Mouse (Mus musculus) forebrain, embryonic 12.5 days (tissue): ENCODE measurements at regions not wholly inside any gene's neighbourhood (a gene's known extent, or its start where the extent isn't known, plus 50 kb on each side); places are given as distances from the start of the nearest gene placed in this dataset.

Source experiments
- ATAC-seq: fragments of 200-750 bp; cut with Nextera tagmentation; 2 replicates; pipeline ENCODE4 v1.8.0; 2017; ENCODE audit warnings: moderate TSS enrichment; ENCODE audit not compliant: low FRiP score
- H3K27ac ChIP-seq: fragments of 300-500 bp; sonication (generic); 2 replicates; pipeline ENCODE4 v1.5.1; 2016; ENCODE audit warnings: mild to moderate bottlenecking
- H3K27me3 ChIP-seq: fragments of 300-500 bp; sonication (generic); 2 replicates; pipeline ENCODE4 v1.6.1; 2016; ENCODE audit warnings: mild to moderate bottlenecking
- H3K36me3 ChIP-seq: fragments of 300-500 bp; sonication (generic); replicated peaks from 2 replicates; pipeline ENCODE4 v1.6.1; 2016; ENCODE audit warnings: mild to moderate bottlenecking
- H3K4me1 ChIP-seq: fragments of 300-500 bp; sonication (generic); 2 replicates; pipeline ENCODE4 v1.6.1; 2016
- H3K4me2 ChIP-seq: fragments of 300-500 bp; sonication (generic); 2 replicates; pipeline ENCODE4 v1.6.1; 2016; ENCODE audit warnings: mild to moderate bottlenecking, moderate library complexity
- H3K4me3 ChIP-seq: fragments of 300-500 bp; sonication (generic); replicated peaks from 2 replicates; pipeline ENCODE4 v1.5.1; 2016; ENCODE audit warnings: mild to moderate bottlenecking
- H3K9ac ChIP-seq: fragments of 300-500 bp; sonication (generic); 2 replicates; pipeline ENCODE4 v1.6.1; 2016; ENCODE audit warnings: mild to moderate bottlenecking
- H3K9me3 ChIP-seq: fragments of 300-500 bp; sonication (generic); 2 replicates; pipeline ENCODE4 v1.6.1; 2016
- WGBS: fragments of 180-500 bp; shearing (Covaris S2); methylation state at CpG from one replicate; pipeline ENCODE4 v1.1.7; 2016; 5-methylcytosine and 5-hydroxymethylcytosine counted together

- Histone ChIP-seq H3K9ac (peak overlapping the region; percentile 27; the same call in 1 of the 2 replicates), H3K4me3 (peak overlapping the region; percentile 30), H3K27ac (no peak overlapping the region), H3K4me1 (peaks cover 18% of the 10 kb centered on the region), H3K4me2 (peak overlapping the region; percentile 53), H3K27me3 (peaks cover 28% of the 10 kb centered on the region), H3K36me3 (no peaks in the 10 kb centered on the region), H3K9me3 (no peaks in the 10 kb centered on the region)
- under 1% methylated on average over 18 of the region's 18 CpGs for WGBS
- ATAC-seq = no peak
These were observed 64.5 kb downstream of the Tfap2c start for GRCm38 (mm10) chr2:172613891-172614391.

GRCm38 (mm10) chr2:172615148-172615547 lies 65.8 kb downstream of the Tfap2c start:
- Histone ChIP-seq H3K4me1 (peaks cover 18% of the 10 kb centered on the region), H3K27ac (no peak overlapping the region), H3K4me3 (no peak overlapping the region), H3K4me2 (no peak overlapping the region), H3K36me3 (no peaks in the 10 kb centered on the region), H3K27me3 (peaks cover 28% of the 10 kb centered on the region), H3K9me3 (no peaks in the 10 kb centered on the region), H3K9ac (no peak overlapping the region)
- peak; percentile 27; the same call in 1 of the 2 replicates for ATAC-seq
- 53% methylated on average over 2 of the region's 2 CpGs for WGBS

- H3K9me3 ChIP-seq = no peaks in the 10 kb centered on the region
- no peak overlapping the region for H3K9ac ChIP-seq
- H3K4me1 ChIP-seq = peaks cover 18% of the 10 kb centered on the region
- no peaks in the 10 kb centered on the region for H3K36me3 ChIP-seq
- H3K27me3 ChIP-seq = peaks cover 28% of the 10 kb centered on the region
- ATAC-seq = no peak
- 29% methylated on average over 4 of the region's 4 CpGs for WGBS
- no peak overlapping the region for H3K4me2 ChIP-seq
- H3K27ac ChIP-seq = no peak overlapping the region
- H3K4me3 ChIP-seq = no peak overlapping the region
These were observed 66.2 kb downstream of the Tfap2c start for GRCm38 (mm10) chr2:172615582-172615981.

GRCm38 (mm10) chr2:172619168-172619567 lies 69.8 kb downstream of the Tfap2c start:
- Histone ChIP-seq H3K27ac (no peak overlapping the region), H3K27me3 (peaks cover 14% of the 10 kb centered on the region), H3K4me2 (no peak overlapping the region), H3K9ac (no peak overlapping the region), H3K9me3 (no peaks in the 10 kb centered on the region), H3K36me3 (no peaks in the 10 kb centered on the region), H3K4me1 (peaks cover 19% of the 10 kb centered on the region), H3K4me3 (no peak overlapping the region)
- 82% methylated on average over 7 of the region's 7 CpGs for WGBS
- no peak for ATAC-seq

GRCm38 (mm10) chr2:172620001-172620400 lies 70.6 kb downstream of the Tfap2c start:
- WGBS = 64% methylated on average over 5 of the region's 5 CpGs
- no peak for ATAC-seq
- no peak overlapping the region for H3K27ac ChIP-seq

GRCm38 (mm10) chr2:172623707-172624106 lies 74.3 kb downstream of the Tfap2c start:
- Histone ChIP-seq H3K9me3 (no peaks in the 10 kb centered on the region), H3K27me3 (0 out of 2 replicates have a peak, but pooled peaks cover 4% of the 10 kb centered on the region), H3K27ac (0 out of 2 replicates have a peak overlapping the region, but pooled peaks have one; percentile 6), H3K4me2 (peak overlapping the region; percentile 35), H3K4me3 (no peak overlapping the region), H3K4me1 (peaks cover 12% of the 10 kb centered on the region), H3K9ac (no peak overlapping the region), H3K36me3 (no peaks in the 10 kb centered on the region)
- no peak for ATAC-seq
- 13% methylated on average over 14 of the region's 14 CpGs for WGBS

More at GRCm38 (mm10) chr2:172620001-172620400, 70.6 kb downstream of the Tfap2c start:
- no peak overlapping the region for H3K9ac ChIP-seq
- peaks cover 7% of the 10 kb centered on the region for H3K27me3 ChIP-seq
- peaks cover 11% of the 10 kb centered on the region for H3K4me1 ChIP-seq
- no peak overlapping the region for H3K4me2 ChIP-seq
- H3K9me3 ChIP-seq = no peaks in the 10 kb centered on the region
- H3K4me3 ChIP-seq = no peak overlapping the region
- no peaks in the 10 kb centered on the region for H3K36me3 ChIP-seq

GRCm38 (mm10) chr2:172627353-172628306 lies 78.2 kb downstream of the Tfap2c start:
- Histone ChIP-seq H3K27me3 (0 out of 2 replicates have a peak, but pooled peaks cover 4% of the 10 kb centered on the region), H3K36me3 (no peaks in the 10 kb centered on the region), H3K4me2 (no peak overlapping the region), H3K27ac (no peak overlapping the region), H3K4me1 (peaks cover 12% of the 10 kb centered on the region), H3K9ac (no peak overlapping the region), H3K9me3 (no peaks in the 10 kb centered on the region), H3K4me3 (no peak overlapping the region)
- 62% methylated on average over 20 of the region's 20 CpGs for WGBS
- ATAC-seq = no peak

- H3K27me3 ChIP-seq = no peaks in the 10 kb centered on the region
- H3K36me3 ChIP-seq = no peaks in the 10 kb centered on the region
- H3K9ac ChIP-seq = no peak overlapping the region
- no peak overlapping the region for H3K27ac ChIP-seq
- ATAC-seq = no peak
- H3K9me3 ChIP-seq = no peaks in the 10 kb centered on the region
- H3K4me2 ChIP-seq = no peak overlapping the region
- no peak overlapping the region for H3K4me3 ChIP-seq
- H3K4me1 ChIP-seq = 0 out of 2 replicates have a peak, but pooled peaks cover 4% of the 10 kb centered on the region
- WGBS = 73% methylated on average over 3 of the region's 3 CpGs
These were observed 80.9 kb downstream of the Tfap2c start for GRCm38 (mm10) chr2:172630333-172630732.

- Histone ChIP-seq H3K27me3 (peaks cover 8% of the 10 kb centered on the region; the same call in 1 of the 2 replicates), H3K36me3 (no peaks in the 10 kb centered on the region), H3K27ac (no peak overlapping the region), H3K4me2 (no peak overlapping the region), H3K9me3 (no peaks in the 10 kb centered on the region), H3K9ac (no peak overlapping the region), H3K4me1 (peaks cover 3% of the 10 kb centered on the region; the same call in 1 of the 2 replicates), H3K4me3 (no peak overlapping the region)
- WGBS = 54% methylated on average over 11 of the region's 11 CpGs
- ATAC-seq = no peak; the same call in 1 of the 2 replicates
These were observed 93.2 kb downstream of the Tfap2c start for GRCm38 (mm10) chr2:172642616-172643015.

GRCm38 (mm10) chr2:172643860-172644259 lies 94.5 kb downstream of the Tfap2c start:
- ATAC-seq = no peak

GRCm38 (mm10) chr2:172644451-172644850 lies 95.1 kb downstream of the Tfap2c start:
- Histone ChIP-seq H3K4me1 (peaks cover 3% of the 10 kb centered on the region; the same call in 1 of the 2 replicates), H3K9ac (no peak overlapping the region), H3K4me2 (no peak overlapping the region), H3K9me3 (no peaks in the 10 kb centered on the region), H3K4me3 (no peak overlapping the region), H3K27me3 (peaks cover 10% of the 10 kb centered on the region; the same call in 1 of the 2 replicates), H3K27ac (no peak overlapping the region), H3K36me3 (no peaks in the 10 kb centered on the region)
- 55% methylated on average over 5 of the region's 6 CpGs for WGBS
- ATAC-seq = no peak

More at GRCm38 (mm10) chr2:172643860-172644259, 94.5 kb downstream of the Tfap2c start:
- 34% methylated on average over 12 of the region's 12 CpGs for WGBS
- Histone ChIP-seq H3K27me3 (peaks cover 10% of the 10 kb centered on the region; the same call in 1 of the 2 replicates), H3K9me3 (no peaks in the 10 kb centered on the region), H3K27ac (no peak overlapping the region), H3K4me1 (peaks cover 3% of the 10 kb centered on the region; the same call in 1 of the 2 replicates), H3K4me3 (no peak overlapping the region), H3K4me2 (no peak overlapping the region), H3K36me3 (no peaks in the 10 kb centered on the region), H3K9ac (0 out of 2 replicates have a peak overlapping the region, but pooled peaks have one; percentile 1)

- Histone ChIP-seq H3K27ac (no peak overlapping the region), H3K4me2 (no peak overlapping the region), H3K27me3 (peaks cover 10% of the 10 kb centered on the region; the same call in 1 of the 2 replicates), H3K36me3 (no peaks in the 10 kb centered on the region), H3K4me3 (no peak overlapping the region), H3K9ac (no peak overlapping the region), H3K9me3 (no peaks in the 10 kb centered on the region), H3K4me1 (peaks cover 3% of the 10 kb centered on the region; the same call in 1 of the 2 replicates)
- 77% methylated on average over 11 of the region's 11 CpGs for WGBS
- ATAC-seq = no peak
These were observed 98.7 kb downstream of the Tfap2c start for GRCm38 (mm10) chr2:172648072-172648471.
